Mouse (Mus musculus) G1E (cell line): Measurements from ENCODE around the gene Tent2. TPM values are rescaled to one million over a fixed set of nuclear protein-coding genes. Genes with fewer than 3 reads are reported as not detected.
A peak's percentile ranks its signal among the peaks of the same experiment; 100 is the strongest.

Experiments used
- ATAC-seq: 2 replicates; pipeline ENCODE4 v1.8.0; 2016; ENCODE audit warnings: mild to moderate bottlenecking; ENCODE audit not compliant: insufficient number of reproducible peaks, poor library complexity, low FRiP score, severe bottlenecking; ENCODE audit errors: extremely low read depth
- DNase-seq: peaks from one replicate; pipeline ENCODE4 v3.0.0; 2012; ENCODE audit warnings: low spot score
- H3K27me3 ChIP-seq: 2 replicates; pipeline ENCODE4 v1.6.1; 2012; ENCODE audit warnings: mild to moderate bottlenecking, low read length, inconsistent platforms; ENCODE audit not compliant: insufficient read depth
- H3K36me3 ChIP-seq: replicated peaks from 2 replicates; pipeline ENCODE3; 2012; ENCODE audit warnings: mild to moderate bottlenecking, inconsistent platforms
- H3K4me1 ChIP-seq: 2 replicates; pipeline ENCODE4 v1.6.1; 2012; ENCODE audit warnings: low read depth, low read length, inconsistent platforms, mixed read lengths; ENCODE audit not compliant: insufficient read depth
- H3K4me3 ChIP-seq: 2 replicates; pipeline ENCODE4 v1.5.1; 2012; ENCODE audit warnings: low read depth, mild to moderate bottlenecking, inconsistent platforms, low read length, moderate library complexity, mixed read lengths
- H3K9me3 ChIP-seq: replicated peaks from 2 replicates; pipeline ENCODE4 v1.6.1; 2012; ENCODE audit warnings: inconsistent platforms
- CTCF ChIP-seq: IDR thresholded peaks from 2 replicates; pipeline ENCODE4 v1.5.1; 2012; ENCODE audit warnings: low read depth, low read length, inconsistent platforms, mixed read lengths
- GATA1 ChIP-seq: IDR thresholded peaks from 2 replicates; pipeline ENCODE4 v1.6.1; 2012; ENCODE audit warnings: borderline replicate concordance, low read length, inconsistent platforms, mixed read lengths
- GATA2 ChIP-seq: IDR thresholded peaks from 2 replicates; pipeline ENCODE4 v1.6.1; 2012; ENCODE audit warnings: low read depth, low read length, inconsistent platforms, borderline replicate concordance
- POLR2AphosphoS5 ChIP-seq: IDR thresholded peaks from 2 replicates; pipeline ENCODE4 v1.6.1; 2012; ENCODE audit warnings: low read depth, low read length, inconsistent platforms; ENCODE audit not compliant: insufficient replicate concordance
- TAL1 ChIP-seq: conservative IDR thresholded peaks from 2 replicates; pipeline ENCODE4 v1.6.1; 2012; ENCODE audit warnings: low read depth, low read length, inconsistent platforms, mixed read lengths
- polyA plus RNA-seq: library from polyadenylated mRNA; stranded (reverse); fragments of >175 nt; gene quantifications from 2 replicates; pipeline ENCODE4 v1.2.3, GENCODE M21; 2012
- total RNA-seq, 2 experiments: library from RNA; stranded (forward) in 1 of 2; stranded (reverse) in 1 of 2; fragments of 200-1000 nt in 1 of 2; fragments of >200 nt in 1 of 2; fragmentation: Nextera tagmentation in 1 of 2; gene quantifications; 2 replicates each; pipeline ENCODE4 v1.2.3; 2014 to 2017

The Tent2 gene
- total RNA-seq (2014; fragmentation: Nextera tagmentation) (192 and 241 TPM in 2 replicates), total RNA-seq (2017) (54.6 and 56.9 TPM in 2 replicates), polyA plus RNA-seq (33.5 and 35.8 TPM in 2 replicates)

DNA sequence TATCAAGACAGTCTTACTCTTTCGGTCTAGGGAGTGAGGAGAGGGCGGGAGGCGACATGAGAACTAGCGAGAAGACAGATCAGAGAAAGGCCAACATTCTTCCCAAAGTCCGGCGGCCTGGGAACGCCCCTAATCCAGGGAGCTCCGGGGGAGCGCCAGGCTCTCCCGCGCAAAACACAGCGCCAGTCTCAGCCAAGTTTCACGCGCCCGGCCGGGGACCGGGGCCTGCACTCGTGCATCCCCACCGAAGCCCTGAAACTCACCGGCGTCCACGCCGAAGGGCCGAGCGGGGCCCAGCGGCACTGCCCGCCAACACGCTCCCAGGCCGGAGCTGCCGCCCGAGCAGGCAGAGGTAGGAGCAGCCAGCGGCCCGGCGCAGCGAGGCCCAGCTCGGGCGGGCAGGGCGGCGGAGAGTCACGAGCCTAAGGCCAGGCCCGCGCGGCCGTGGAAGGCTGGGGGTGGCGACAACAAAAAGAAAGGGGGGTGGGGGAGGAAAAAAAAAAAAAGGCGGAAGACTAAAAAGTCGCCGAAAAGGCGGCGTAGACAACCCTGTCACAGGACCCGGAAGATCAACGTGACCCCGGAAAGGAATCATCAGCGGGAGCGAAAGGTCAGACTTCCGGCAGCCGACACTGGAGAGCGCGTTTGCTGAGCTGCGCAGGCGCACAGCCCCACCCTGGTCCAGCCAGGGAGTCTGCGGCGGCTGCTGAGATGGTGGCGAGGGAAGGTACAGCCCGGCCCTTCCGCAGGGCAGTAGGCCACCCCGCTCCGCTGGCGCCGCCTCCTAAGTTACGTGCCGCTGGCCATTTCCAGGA is at the start of gene Tent2:
Gene Tent2 (minus strand): TSS at position 555 of the 815 bp plus-strand sequence.
- Histone ChIP-seq H3K4me1 (peaks cover 13% of the 10 kb centered on the region), H3K9me3 (no peaks in the 10 kb centered on the region), H3K36me3 (peaks cover 9% of the 10 kb centered on the region), H3K27me3 (no peaks in the 10 kb centered on the region), H3K4me3 (peak within 1 kb of the TSS; percentile 95)
- ATAC-seq (peak; percentile 94), DNase-seq (peak; percentile 86)
- no peak for TF ChIP-seq GATA2

- no peak overlapping the region for H3K4me3 ChIP-seq
- peaks cover 18% of the 10 kb centered on the region for H3K27me3 ChIP-seq
- no peaks in the 10 kb centered on the region for H3K9me3 ChIP-seq
- no peak for ATAC-seq
- no peak for TF ChIP-seq POLR2AphosphoS5
- no peak for TF ChIP-seq TAL1
- no peak for TF ChIP-seq CTCF
- TF ChIP-seq GATA2, result no peak
- no peak for DNase-seq
- H3K4me1 ChIP-seq, result no peaks in the 10 kb centered on the region
- no peaks in the 10 kb centered on the region for H3K36me3 ChIP-seq
These were observed 49.0 kb upstream of the Tent2 start for GRCm38 (mm10) chr13:93241180-93241579.

GRCm38 (mm10) chr13:93239561-93239960 is 47.4 kb upstream of the Tent2 start:
- no peak for ATAC-seq

DNA sequence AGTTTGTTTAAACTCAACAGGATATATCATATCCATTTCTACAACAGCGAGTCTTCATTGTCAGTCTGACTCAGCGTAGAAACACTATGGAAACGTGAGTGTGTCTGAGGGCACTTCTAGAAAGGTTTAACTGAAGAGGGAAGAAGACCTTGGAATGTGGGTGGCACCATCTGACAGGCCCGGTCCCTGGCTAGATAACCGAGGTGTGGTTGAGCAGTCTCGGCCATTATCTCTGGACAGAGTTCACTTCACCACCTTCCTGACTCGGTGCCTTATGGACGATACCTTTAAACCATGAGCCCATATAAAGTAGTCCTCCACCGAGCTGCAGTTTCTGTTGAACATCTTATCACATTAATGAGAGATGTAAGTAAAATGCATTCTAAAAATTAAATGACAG is 46.9 kb upstream of the Tent2 start:
- Histone ChIP-seq H3K36me3 (no peaks in the 10 kb centered on the region), H3K4me1 (no peaks in the 10 kb centered on the region), H3K27me3 (peaks cover 22% of the 10 kb centered on the region), H3K4me3 (no peak overlapping the region), H3K9me3 (no peaks in the 10 kb centered on the region)
- ATAC-seq (no peak), DNase-seq (no peak)
- TF ChIP-seq TAL1, result no peak

More at GRCm38 (mm10) chr13:93239561-93239960, 47.4 kb upstream of the Tent2 start:
- Histone ChIP-seq H3K4me3 (no peak overlapping the region), H3K36me3 (no peaks in the 10 kb centered on the region), H3K27me3 (peaks cover 23% of the 10 kb centered on the region), H3K9me3 (no peaks in the 10 kb centered on the region), H3K4me1 (no peaks in the 10 kb centered on the region)
- TF ChIP-seq CTCF, result no peak
- no peak for TF ChIP-seq TAL1
- TF ChIP-seq GATA2, result no peak
- no peak for TF ChIP-seq GATA1
- TF ChIP-seq POLR2AphosphoS5, result no peak
- DNase-seq, result no peak

GRCm38 (mm10) chr13:93237677-93238398 is 45.7 kb upstream of the Tent2 start:
- no peak overlapping the region for H3K4me3 ChIP-seq
- DNase-seq (no peak), ATAC-seq (no peak)
- peaks cover 20% of the 10 kb centered on the region for H3K27me3 ChIP-seq
- H3K4me1 ChIP-seq, result no peaks in the 10 kb centered on the region
- no peaks in the 10 kb centered on the region for H3K36me3 ChIP-seq
- H3K9me3 ChIP-seq, result no peaks in the 10 kb centered on the region
- TF ChIP-seq GATA2, result no peak
- no peak for TF ChIP-seq CTCF
- no peak for TF ChIP-seq GATA1
- TF ChIP-seq TAL1, result no peak
- no peak for TF ChIP-seq POLR2AphosphoS5

- no peak for DNase-seq
- no peaks in the 10 kb centered on the region for H3K9me3 ChIP-seq
- TF ChIP-seq GATA2 (no peak), TAL1 (no peak), CTCF (no peak), GATA1 (no peak), POLR2AphosphoS5 (no peak)
- H3K4me1 ChIP-seq, result no peaks in the 10 kb centered on the region; the same call in 1 of the 2 replicates
- H3K36me3 ChIP-seq, result no peaks in the 10 kb centered on the region
- peaks cover 29% of the 10 kb centered on the region for H3K27me3 ChIP-seq
- no peak overlapping the region for H3K4me3 ChIP-seq
- ATAC-seq, result no peak
These were observed 42.3 kb upstream of the Tent2 start for GRCm38 (mm10) chr13:93234267-93235039.
